In the genomic region with DNA sequence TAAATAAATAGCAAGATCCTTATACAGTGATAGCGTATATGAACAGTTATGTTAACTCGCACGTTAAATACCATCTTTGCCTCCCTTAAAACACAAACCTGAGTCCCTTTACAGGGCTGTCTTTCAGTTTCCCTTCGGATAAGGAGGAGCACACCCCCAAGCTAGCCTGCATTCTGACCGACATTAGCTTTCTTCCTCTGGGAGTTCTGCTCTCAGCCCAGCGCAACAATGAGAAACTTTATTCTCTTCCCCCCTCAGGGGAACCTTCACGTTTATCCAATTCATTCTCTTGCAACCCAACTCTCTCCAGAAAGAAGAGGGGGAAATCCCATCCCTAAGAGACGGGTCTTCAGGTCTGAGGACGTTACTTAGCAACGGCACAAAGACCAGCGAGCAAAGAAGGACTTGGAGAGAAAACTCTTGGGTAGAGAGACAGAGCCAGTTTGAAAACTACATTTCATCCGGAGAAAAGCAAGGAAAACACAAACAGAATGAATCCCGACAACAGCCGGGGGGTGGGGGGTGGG, we compare ENCODE assay signal across 9 mouse cellular contexts. TPM values are rescaled to one million over a fixed set of nuclear protein-coding genes. Genes with fewer than 3 reads are reported as not detected.
DNase-seq lines count a peak whose midpoint lies in the region; ATAC-seq lines count a peak whose summit lies in the region.
"Had no signal": no experiment of that assay in that cellular context is flagged by ENCODE, and none has a peak within 500 bp of the region (broad histone marks: within the 10 kb centered on the region; RNA-seq: fewer than 3 reads in every experiment).

No protein-coding gene starts in this region.

- H3K4me1 ChIP-seq in heart, embryonic 15.5 days (replicated peaks): peaks cover 12% of the 10 kb centered on the region
- H3K4me1 ChIP-seq in hindbrain, embryonic 13.5 days (replicated peaks): peaks cover 33% of the 10 kb centered on the region
- peaks cover 57% of the 10 kb centered on the region for H3K4me1 ChIP-seq in midbrain, embryonic 13.5 days (replicated peaks)

- WGBS in heart, embryonic 15.5 days: 5% methylated on average over 14 of the region's 14 CpGs
- under 1% methylated on average over 14 of the region's 14 CpGs for WGBS in hindbrain, embryonic 13.5 days
- WGBS in midbrain, embryonic 13.5 days: under 1% methylated on average over 14 of the region's 14 CpGs

- no peak for DNase-seq in heart, postnatal 25 days (ENCODE audit: low spot score)
- peak; percentile 21 for DNase-seq in brain, adult 2 months (ENCODE audit: low read depth, low spot score)
- no peak for DNase-seq in urinary bladder, postnatal 25 days (ENCODE audit: low spot score)
- DNase-seq in left cerebral cortex, postnatal 10 days (ENCODE audit: extremely low spot score in 1 of 2, low spot score in 2 of 2): no peak
- DNase-seq in adrenal gland, postnatal 25 days: no peak

- peak overlapping the region; percentile 46 for H3K4me3 ChIP-seq in heart, embryonic 15.5 days
- H3K4me3 ChIP-seq in hindbrain, embryonic 13.5 days: peak overlapping the region; percentile 53
- H3K4me3 ChIP-seq in midbrain, embryonic 13.5 days (replicated peaks): peak overlapping the region; percentile 52

- peak overlapping the region; percentile 7; the same call in 1 of the 2 replicates for H3K9ac ChIP-seq in heart, embryonic 15.5 days
- peak overlapping the region; percentile 76 for H3K9ac ChIP-seq in hindbrain, embryonic 13.5 days
- H3K9ac ChIP-seq in midbrain, embryonic 13.5 days (replicated peaks): peak overlapping the region; percentile 69

- ATAC-seq in heart, embryonic 15.5 days (replicated peaks; ENCODE audit: insufficient number of reproducible peaks, insufficient read depth, low FRiP score, low read depth): no peak
- peak; percentile 59 for ATAC-seq in hindbrain, embryonic 13.5 days (ENCODE audit: low FRiP score)
- peak; percentile 71 for ATAC-seq in midbrain, embryonic 13.5 days

- peaks cover 55% of the 10 kb centered on the region for H3K27me3 ChIP-seq in heart, embryonic 15.5 days
- H3K27me3 ChIP-seq in hindbrain, embryonic 13.5 days: no peaks in the 10 kb centered on the region
- H3K27me3 ChIP-seq in midbrain, embryonic 13.5 days: no peaks in the 10 kb centered on the region

- no peaks in the 10 kb centered on the region for H3K36me3 ChIP-seq in heart, embryonic 15.5 days
- no peaks in the 10 kb centered on the region for H3K36me3 ChIP-seq in hindbrain, embryonic 13.5 days
- no peaks in the 10 kb centered on the region for H3K36me3 ChIP-seq in midbrain, embryonic 13.5 days

- H3K9me3 ChIP-seq in heart, embryonic 15.5 days (replicated peaks): no peaks in the 10 kb centered on the region
- H3K9me3 ChIP-seq in hindbrain, embryonic 13.5 days: no peaks in the 10 kb centered on the region
- H3K9me3 ChIP-seq in midbrain, embryonic 13.5 days: no peaks in the 10 kb centered on the region

- peak overlapping the region; percentile 72 for H3K4me2 ChIP-seq in heart, embryonic 15.5 days
- peak overlapping the region; percentile 88 for H3K4me2 ChIP-seq in hindbrain, embryonic 13.5 days
- peak overlapping the region; percentile 85 for H3K4me2 ChIP-seq in midbrain, embryonic 13.5 days (replicated peaks)

- no peak overlapping the region for H3K27ac ChIP-seq in heart, embryonic 15.5 days
- peak overlapping the region; percentile 85 for H3K27ac ChIP-seq in hindbrain, embryonic 13.5 days
- H3K27ac ChIP-seq in midbrain, embryonic 13.5 days: peak overlapping the region; percentile 79

- intact Hi-C loops in heart, postnatal 25 days (cut with DNase I): no loop called here
- intact Hi-C loops in left cerebral cortex, postnatal 10 days (cut with DNase I): no loop called here

RNA-seq across cellular contexts. Expression of gene Sall2, which starts 1.1 kb away (rescaled TPM):
- 4.8 and 7.3 TPM in 2 replicates for polyA plus RNA-seq in heart, embryonic 15.5 days (2015; fragmentation: Nextera tagmentation; extraction: Ambion mirVana)
- 1 to 10 TPM; 1.4 to 1.8 TPM for total RNA-seq in heart, postnatal 25 days (2021)
- 46.2 and 49.5 TPM in 2 replicates for polyA plus RNA-seq in hindbrain, embryonic 13.5 days (2015; fragmentation: Nextera tagmentation; extraction: Ambion mirVana)
- polyA plus RNA-seq in midbrain, embryonic 13.5 days (2015; fragmentation: Nextera tagmentation; extraction: Ambion mirVana): 56.6 and 56.9 TPM in 2 replicates
- total RNA-seq in left cerebral cortex, postnatal 10 days (2021): 10 to 100 TPM; 39.6 to 39.9 TPM
- 8.7 and 9.5 TPM in 2 replicates for total RNA-seq in adrenal gland, postnatal 25 days (2021)

RNA-seq across cellular contexts. Expression of gene Mettl3, which starts 22.5 kb away (rescaled TPM):
- polyA plus RNA-seq in heart, embryonic 15.5 days (2015; fragmentation: Nextera tagmentation; extraction: Ambion mirVana): 23.5 and 29.7 TPM in 2 replicates
- 10 to 100 TPM; 14.3 to 17.8 TPM for total RNA-seq in heart, postnatal 25 days (2021)
- 48.1 and 51.5 TPM in 2 replicates for polyA plus RNA-seq in hindbrain, embryonic 13.5 days (2015; fragmentation: Nextera tagmentation; extraction: Ambion mirVana)
- 50.4 and 57.8 TPM in 2 replicates for polyA plus RNA-seq in midbrain, embryonic 13.5 days (2015; fragmentation: Nextera tagmentation; extraction: Ambion mirVana)
- total RNA-seq in left cerebral cortex, postnatal 10 days (2021): 10 to 100 TPM; 32.4 to 38.6 TPM
- 54.4 and 64.8 TPM in 2 replicates for total RNA-seq in adrenal gland, postnatal 25 days (2021)

RNA-seq across cellular contexts. Expression of gene Olfr1513, which starts 28.8 kb away (rescaled TPM):
- polyA plus RNA-seq in heart, embryonic 15.5 days (2015; fragmentation: Nextera tagmentation; extraction: Ambion mirVana): not detected in 2 replicates
- not detected for total RNA-seq in heart, postnatal 25 days (2021)
- not detected in 2 replicates for polyA plus RNA-seq in hindbrain, embryonic 13.5 days (2015; fragmentation: Nextera tagmentation; extraction: Ambion mirVana)
- not detected in 2 replicates for polyA plus RNA-seq in midbrain, embryonic 13.5 days (2015; fragmentation: Nextera tagmentation; extraction: Ambion mirVana)
- not detected for total RNA-seq in left cerebral cortex, postnatal 10 days (2021)
- total RNA-seq in adrenal gland, postnatal 25 days (2021): not detected in 2 replicates
- total RNA-seq: liver, adult 2 months had no signal
- polyA plus RNA-seq: liver, adult 2 months had no signal

RNA-seq across cellular contexts. Expression of gene Rab2b, which starts 48.1 kb away (rescaled TPM):
- polyA plus RNA-seq in heart, embryonic 15.5 days (2015; fragmentation: Nextera tagmentation; extraction: Ambion mirVana): 12.8 and 16.6 TPM in 2 replicates
- 1 to 10 TPM; 4.2 to 5.2 TPM for total RNA-seq in heart, postnatal 25 days (2021)
- polyA plus RNA-seq in hindbrain, embryonic 13.5 days (2015; fragmentation: Nextera tagmentation; extraction: Ambion mirVana): 57.4 and 61.8 TPM in 2 replicates
- polyA plus RNA-seq in midbrain, embryonic 13.5 days (2015; fragmentation: Nextera tagmentation; extraction: Ambion mirVana): 60.6 and 63.4 TPM in 2 replicates
- total RNA-seq in left cerebral cortex, postnatal 10 days (2021): 10 to 100 TPM; 36.9 to 37.7 TPM
- total RNA-seq in adrenal gland, postnatal 25 days (2021): 35.7 and 37.8 TPM in 2 replicates

RNA-seq across cellular contexts. Expression of gene Tox4, which starts 48.5 kb away (rescaled TPM):
- polyA plus RNA-seq in heart, embryonic 15.5 days (2015; fragmentation: Nextera tagmentation; extraction: Ambion mirVana): 29.3 and 34.0 TPM in 2 replicates
- total RNA-seq in heart, postnatal 25 days (2021): 10 to 100 TPM; 33.0 to 37.6 TPM
- 55.5 and 59.6 TPM in 2 replicates for polyA plus RNA-seq in hindbrain, embryonic 13.5 days (2015; fragmentation: Nextera tagmentation; extraction: Ambion mirVana)
- 55.5 and 60.8 TPM in 2 replicates for polyA plus RNA-seq in midbrain, embryonic 13.5 days (2015; fragmentation: Nextera tagmentation; extraction: Ambion mirVana)
- 10 to 100 TPM; 55.1 to 56.7 TPM for total RNA-seq in left cerebral cortex, postnatal 10 days (2021)
- total RNA-seq in adrenal gland, postnatal 25 days (2021): 39.7 and 51.3 TPM in 2 replicates

Comparison
In these comparisons a context has a peak if more than half of its experiments do, and no peak if none do; other contexts are left out.
1. H3K9ac ChIP-seq: peak in every context shown above with its lines; median percentile 76 in hindbrain, embryonic 13.5 days; 69 in midbrain, embryonic 13.5 days; 7 in heart, embryonic 15.5 days.